Mouse (Mus musculus) thymus, postnatal 4 days (tissue): ENCODE data around the gene Tec.
"Not testable (repeated sequence)": the region's sequence is repeated elsewhere in the genome, so short reads cannot be mapped to it uniquely, and the experiment has no call there.

Experiments used
- DNase-seq: peaks from one replicate; pipeline ENCODE4 v3.0.0; 2021

Tec gene

DNA sequence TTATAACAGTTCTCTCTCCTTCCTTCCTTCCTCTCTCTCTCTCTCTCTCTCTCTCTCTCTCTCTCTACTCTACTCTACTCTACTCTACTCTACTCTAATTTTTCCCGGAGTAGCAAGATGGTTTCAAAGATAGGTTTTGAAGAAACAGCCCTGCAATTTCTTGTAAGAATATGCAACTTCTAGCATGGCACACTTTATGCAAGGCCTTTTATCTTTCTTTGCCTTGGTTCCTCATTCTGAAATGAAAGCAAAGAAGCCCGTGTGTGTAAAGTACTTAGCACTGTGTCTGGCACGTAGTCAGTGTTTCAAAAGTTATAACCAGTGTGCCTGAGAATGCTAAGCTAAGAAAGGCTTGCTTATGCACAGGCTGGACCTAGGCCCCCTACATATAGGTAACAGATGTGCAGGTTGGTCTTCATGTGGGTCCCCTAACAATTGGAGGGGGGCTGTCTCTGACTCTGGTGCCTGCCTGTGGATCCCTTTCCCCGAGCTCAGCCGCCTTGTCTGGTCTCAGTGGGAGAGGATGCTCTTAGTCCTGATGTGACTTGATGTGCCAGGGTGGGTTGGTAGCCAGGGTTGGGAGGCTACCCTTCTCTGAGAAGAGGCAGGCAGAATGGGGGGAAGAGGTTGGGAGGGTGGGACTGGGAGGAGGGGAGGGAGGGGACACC is 49.6 kb downstream of the Tec start:
- DNase-seq: no peak

DNA sequence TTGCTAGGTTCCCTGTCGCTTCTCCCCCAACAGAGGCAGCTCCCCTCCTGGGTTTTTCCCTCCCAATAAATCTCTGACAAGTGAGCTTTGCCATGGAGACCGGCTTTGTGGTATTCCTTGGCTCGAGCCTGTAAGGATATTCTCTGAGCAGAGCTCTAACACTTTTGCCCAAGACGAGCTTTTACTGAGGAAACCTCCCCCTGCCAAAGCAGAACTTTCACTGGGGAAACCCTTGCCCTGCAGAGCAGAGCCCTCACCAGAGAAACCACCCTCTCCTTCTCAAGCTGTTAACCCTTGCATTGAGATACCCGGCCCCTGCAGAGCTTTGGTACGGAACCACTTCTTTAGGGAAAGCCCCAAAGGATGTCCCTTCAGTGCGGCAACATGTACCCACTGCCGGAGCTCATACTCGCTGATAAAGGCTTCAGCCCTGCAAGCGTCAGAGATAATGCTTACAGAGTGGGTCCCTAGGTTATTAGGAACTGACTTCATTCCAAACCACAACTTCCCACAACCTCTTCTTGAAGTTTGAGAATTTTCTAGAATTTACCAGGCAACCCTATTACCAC is 50.7 kb downstream of the Tec start:
- DNase-seq: no peak

DNA sequence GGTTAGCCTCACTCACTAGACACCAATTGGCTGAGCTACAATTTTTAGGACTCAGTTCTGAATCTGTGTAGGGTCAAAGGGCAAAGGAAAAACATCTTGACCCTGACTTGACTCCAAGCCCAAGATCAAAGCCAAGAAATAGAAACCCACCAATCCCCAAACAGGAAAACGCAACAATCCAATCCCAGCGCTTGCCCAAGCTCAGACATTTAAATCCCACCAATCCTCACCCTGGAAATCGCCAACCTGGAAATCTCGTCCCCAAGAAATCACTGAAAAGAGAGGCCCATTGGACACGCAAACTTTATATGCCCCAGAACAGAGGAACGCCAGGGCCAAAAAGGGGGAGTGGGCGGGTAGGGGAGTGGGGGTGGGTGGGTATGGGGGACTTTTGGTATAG is 51.3 kb downstream of the Tec start:
- not testable (repeated sequence) for DNase-seq

DNA sequence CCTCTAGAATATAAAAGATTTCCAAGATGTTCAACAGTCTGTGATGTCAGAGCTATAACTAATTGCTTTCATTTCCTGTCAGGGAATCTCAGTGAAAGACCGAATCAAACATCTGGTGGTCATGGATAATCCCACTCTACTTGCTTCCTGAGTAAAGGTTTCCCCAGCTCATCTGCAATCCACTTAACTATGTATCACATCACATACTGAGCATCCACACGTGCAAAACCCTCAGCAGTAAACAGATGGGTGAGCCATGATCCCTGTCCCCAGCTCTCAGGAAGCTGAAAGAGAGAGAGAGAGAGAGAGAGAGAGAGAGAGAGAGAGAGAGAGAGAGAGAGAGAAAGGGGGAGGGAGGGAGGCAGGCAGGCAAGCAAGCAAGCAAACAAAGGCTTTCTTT is 51.8 kb downstream of the Tec start:
- DNase-seq: no peak

DNA sequence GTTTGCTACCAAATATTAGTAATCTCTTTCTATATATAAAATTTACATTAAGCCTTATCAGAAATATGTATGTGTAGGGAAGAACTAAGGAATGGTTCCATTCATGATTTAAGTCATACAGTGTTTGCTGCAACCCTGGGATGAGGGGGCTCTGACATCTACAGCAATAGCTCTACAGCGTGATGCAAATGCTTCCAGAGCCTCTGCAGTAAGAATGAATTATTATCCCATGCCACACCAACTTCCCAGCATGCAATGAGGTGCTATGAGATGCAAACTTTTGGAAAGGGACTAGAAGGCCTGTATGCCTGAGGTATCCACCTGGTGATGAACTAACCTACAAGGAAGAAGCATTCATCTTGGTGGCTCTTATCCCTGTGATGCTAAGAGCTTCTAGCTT is 52.2 kb downstream of the Tec start:
- no peak for DNase-seq

DNA sequence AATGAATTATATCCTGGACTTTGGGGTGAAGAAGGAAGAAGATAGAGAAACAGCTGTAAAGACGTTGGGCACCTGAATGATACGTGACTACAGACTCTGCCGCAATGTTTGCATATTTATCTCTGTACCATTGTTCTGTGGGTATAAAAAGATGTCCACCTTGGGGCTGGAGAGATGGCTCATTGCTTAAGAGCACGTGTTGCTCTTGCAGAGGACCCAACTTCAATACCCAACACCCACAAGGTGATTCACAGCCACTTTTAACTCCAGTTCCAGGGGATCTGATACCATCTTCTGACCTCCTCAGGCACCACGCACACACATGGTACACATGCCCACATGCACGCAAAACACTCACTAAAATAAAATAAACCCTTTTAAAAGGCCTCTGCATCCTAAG is 52.9 kb downstream of the Tec start:
- no peak for DNase-seq

DNA sequence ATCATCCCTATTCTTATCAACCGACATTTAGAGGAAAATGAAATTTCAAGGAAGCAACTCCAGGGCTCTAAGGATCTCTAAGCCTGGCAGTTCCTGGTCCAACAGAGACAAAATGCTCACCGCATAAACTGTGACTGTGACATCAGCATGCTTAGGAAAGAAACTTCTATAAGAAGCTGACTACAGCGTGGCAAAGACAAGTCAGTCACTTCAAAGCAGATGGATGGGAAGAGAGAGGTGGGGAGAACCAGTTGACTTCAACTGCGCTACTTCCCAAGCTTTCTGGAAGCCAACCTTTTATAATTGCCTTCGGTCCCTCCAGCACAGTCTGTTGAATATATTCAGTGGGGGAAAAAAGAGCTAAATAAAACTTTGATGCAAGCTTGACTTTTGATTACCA is 54.2 kb downstream of the Tec start:
- no peak for DNase-seq

DNA sequence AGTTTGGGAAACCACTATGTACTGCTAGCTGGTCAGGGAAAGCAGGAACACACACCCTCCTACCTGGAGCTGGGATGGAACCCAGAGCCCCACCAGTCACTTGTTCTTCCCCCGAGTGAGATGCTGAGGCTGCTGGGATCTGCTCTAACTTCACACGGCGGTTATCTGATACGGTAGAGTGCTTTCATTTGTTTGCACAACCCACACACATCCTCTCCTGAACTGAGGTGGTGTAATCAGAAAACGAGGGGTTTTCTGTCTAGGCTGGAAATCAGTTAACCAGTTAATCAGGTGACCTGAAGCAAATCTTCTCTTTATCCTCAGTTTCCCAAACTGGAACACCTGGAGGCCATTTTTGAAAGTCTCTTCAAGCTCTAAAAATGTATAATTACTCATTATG is 55.4 kb downstream of the Tec start:
- peak; percentile 33 for DNase-seq

DNA sequence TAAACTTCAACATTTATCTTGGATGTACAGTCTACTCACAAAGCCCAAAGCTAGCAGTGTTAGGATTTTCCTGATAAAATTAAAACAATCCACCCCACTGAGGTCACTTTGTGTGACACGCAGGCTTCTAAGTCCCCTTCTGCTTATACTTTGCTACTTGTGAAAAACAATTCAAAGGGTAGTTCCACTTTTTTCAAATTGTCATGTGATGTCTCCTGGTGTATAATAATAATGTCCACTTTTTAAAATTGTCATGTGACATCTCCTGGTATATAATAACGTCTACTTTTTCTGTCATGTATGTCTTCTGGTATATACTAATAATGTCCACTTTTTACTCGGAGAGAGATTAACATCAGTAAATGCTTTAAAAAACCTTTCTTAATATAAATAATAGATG is 56.0 kb downstream of the Tec start:
- DNase-seq: no peak

DNA sequence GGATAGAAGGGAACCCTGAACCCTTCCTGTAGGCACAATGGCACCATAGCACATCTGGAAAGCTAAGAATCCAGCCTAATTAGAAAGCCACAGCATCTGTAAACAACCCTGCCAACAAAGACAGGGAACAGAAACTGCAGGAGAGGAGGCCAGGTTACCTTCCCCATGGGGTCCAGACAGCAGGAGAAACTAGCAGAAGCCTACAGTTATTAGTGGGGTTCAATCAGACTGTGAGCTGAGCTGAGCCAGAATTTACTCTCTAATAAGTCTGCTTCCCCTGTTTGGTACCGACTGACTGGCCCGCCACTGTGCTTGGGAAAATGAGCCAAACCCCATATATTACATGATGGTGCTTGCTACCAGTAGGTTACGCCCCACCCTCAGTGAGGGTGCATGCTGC is 56.9 kb downstream of the Tec start:
- DNase-seq: no peak

DNA sequence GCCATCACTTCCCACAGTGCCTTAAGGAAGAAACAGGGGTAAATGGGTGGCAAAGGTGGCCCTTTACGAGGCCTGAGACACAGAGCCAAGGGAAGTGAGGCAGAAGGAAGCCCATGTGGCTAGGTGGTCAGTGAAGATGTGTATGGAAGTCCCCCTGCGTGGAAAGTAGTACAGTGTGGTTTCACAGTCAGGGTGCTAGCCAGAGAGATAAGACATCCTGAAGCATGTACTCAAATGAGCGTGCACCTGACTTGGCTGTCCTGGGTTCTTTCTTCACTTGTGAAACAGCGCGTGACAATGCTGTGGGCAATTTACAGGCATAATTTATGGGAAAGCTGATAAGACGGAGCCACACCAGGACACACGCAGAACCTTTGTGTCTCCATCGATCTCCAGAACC is 57.3 kb downstream of the Tec start:
- DNase-seq: no peak

DNA sequence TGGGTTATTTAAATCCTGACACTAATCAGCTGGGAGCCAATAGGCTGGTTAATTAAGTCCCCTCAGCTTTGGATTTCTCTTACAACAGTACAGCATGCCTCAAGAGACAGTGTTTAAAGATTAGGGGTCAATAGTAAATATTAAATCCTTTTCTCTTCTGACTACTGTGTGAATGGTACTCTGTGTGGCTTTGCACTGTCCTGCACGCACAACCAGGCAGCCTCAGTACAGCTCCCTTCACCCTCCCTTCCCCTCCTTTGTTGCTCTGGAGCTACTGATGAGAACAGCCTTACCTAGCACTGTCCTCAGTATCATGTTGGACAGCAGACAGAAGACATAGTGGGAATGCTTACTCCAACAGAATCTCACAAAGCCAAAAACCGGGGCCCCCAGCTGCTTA is 58.8 kb downstream of the Tec start:
- DNase-seq: no peak

DNA sequence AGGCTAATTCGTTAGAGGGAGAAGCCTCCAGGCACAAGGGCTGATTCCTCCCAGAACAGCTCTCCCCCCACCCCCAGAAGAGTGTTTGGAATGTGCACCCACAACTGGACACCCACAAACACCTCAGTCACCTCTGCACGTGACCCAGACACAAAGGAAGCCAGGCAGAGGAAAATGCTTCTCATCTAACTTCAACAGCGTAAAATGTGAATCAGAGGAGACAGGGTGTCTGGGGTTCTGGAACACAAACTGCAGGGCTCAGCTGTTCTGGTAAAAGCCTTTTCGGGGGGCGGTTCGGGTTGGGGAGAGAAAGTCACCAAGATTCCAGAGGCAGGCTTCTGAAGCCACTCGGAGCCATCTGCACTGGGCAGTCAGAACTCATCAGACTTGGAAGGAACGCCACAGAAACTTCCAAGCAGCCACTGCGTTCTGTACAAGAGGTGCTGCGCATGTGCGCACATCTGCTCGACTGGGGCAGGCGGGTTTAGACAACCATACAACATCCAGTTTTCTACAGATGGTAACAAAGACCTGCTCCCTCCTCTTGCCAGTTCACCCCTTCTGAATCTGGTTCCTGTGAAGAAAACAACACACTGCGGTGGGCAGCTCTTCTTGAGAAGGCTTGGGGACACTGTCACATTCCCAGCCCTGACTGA is 59.7 kb downstream of the Tec start:
- peak; percentile 49 for DNase-seq

DNA sequence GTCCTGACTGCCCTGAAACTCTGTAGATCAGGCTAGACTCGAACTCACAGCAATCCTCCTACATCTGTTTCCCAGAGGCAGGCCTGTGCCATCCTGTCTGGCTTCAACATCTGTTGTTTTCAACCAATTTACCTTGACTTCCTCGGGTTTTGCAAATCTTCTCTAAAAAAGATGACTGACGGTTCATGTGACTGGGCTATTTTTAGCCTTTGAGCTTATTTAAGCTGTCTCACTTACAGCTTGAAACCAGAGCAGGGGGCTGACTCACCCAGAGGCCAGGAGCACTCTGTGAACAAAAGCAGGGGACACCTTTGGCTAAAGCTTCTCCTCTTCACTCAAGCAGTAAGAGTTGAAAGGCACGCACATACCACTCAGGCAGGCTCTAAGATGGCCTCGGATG is 65.4 kb downstream of the Tec start:
- no peak for DNase-seq

DNA sequence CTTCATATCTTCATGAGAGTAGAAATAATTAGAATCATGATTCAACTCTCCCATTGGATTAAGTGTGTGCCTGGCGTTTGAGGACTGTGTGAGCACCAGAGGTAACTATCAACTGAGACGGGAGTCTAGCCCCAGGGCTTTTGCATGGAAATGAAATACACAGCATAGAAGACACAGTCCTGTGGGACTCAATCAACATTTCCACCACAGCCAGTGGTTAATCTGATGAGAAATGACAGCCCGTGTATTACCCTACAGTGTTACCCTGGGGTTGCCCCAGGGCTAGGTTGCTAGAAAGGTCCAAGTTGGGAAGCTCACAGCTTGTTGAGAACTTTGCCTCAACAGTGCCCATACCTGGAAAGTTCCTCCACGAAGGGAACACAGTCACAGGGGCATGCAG is 69.7 kb downstream of the Tec start:
- no peak for DNase-seq

DNA sequence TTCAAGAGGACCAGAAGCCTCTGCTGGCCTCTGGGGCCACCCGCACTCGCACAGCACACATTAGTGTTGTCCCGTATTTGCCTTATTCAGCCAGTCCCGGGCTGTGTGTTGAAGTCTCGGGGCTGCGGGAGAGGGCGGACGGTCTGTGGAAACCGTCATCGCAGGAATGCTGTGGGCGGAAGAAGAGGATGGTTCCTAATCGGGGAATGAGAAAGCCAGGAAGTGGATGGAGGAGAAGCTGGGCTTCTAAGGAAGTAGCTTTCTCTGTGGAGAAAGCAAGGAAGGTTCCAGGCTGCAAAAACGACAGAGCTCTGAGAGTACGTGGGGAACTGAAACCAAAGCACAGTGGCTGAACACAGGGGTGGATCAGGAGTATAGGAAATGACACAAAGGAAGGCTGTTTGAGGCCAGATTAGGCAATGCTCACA is 72.1 kb downstream of the Tec start:
- DNase-seq: no peak

DNA sequence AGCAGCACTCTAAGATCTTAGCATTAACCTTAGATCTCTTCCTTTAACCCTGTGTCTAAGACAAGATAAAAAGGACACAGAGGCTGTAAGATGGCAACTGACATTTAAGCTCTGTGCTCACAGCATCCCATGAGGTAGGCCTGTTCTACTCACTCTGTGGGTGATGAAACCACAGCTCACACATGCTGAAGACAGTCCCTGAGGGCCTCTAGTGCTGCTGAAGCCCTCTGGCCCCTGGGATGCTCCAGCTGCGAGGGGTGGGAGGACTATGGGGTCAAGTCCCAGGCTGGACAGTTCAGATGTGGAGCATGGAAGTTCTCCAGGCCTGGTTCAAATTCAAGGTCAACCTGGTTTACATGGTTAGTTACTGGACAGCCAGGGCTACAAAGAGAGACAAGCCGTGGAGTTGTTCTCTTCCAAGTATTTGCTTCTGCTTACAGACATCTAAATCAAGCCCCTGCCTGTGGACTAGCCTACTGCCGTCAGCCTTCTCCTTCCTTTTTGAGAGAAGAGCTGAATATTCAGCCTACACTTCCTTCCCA is 74.9 kb downstream of the Tec start:
- DNase-seq: peak; percentile 23

DNA sequence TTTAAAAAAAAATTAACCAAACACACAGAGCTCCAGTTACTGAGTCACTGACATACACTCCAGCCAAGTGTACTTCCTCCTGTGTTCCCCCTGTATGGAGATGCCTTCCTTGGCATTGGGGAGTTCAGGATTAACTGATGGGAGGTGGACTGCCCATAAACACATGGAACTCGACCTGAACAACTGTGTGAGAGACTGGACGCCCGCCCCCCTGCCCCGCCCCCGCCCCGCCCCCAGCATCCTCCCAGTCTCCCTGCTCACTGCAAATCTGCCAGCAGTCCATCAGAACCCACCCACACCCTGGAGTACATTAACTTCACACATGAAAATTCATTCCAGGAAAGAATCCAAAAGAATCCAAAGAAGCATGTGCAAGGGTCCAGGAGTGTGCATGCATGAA is 76.5 kb downstream of the Tec start:
- no peak for DNase-seq

DNA sequence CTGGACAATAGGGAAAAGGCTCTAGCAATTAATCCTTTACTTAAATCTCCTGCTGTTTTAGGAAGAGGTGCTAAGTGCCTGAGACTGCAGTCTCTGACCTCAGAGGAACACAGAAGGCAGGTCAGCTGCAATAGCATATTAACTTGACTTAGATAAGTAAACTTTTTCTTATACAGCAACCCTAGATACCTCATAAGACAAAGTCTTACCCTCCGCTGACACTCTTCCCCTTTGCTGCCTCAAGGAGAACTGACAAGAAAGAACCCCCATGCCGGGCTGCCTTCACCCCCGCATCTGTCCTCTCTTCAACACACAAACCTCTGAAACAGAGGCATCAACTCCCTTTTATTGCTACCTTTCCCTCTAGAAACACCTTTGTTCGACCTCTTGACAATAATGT is 76.9 kb downstream of the Tec start:
- no peak for DNase-seq

DNA sequence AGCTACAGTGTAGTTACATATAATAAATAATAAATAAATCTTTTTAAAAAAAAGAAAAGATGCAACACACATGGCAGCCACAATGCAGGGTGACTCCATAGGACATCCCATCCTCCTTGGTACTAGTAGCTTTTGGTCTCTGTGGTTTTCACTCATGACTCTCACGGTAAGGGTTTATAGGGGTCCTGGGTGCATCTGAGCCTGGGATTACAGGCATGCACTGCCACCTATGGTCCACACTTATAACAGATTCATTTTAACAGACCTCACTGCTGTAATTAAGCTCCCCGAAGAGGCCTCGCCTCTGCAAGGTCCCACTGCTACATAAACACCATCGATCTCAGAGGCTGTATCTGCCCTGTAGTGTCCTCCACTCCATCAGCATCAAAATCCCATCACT is 82.8 kb downstream of the Tec start:
- DNase-seq: peak; percentile 39

DNA sequence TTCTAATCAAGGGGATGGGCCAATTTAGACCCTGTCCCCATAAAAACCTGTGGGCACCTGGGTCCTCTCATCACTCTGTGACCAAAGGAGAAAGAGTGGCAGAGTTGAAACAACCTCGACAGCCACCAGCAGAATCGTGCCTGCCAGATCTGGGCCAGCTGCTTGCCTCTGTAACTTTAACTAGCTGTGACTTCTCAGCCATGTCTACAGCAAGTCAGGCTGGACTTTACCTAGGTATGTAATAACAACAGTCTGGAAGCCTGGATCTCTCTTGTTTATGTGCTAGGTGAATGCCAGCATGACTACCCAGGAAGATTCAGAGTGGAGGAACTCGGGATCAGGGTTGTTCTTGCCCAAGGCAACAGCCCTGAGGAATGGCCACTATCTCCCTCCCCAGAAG is 83.6 kb downstream of the Tec start:
- DNase-seq: no peak

DNA sequence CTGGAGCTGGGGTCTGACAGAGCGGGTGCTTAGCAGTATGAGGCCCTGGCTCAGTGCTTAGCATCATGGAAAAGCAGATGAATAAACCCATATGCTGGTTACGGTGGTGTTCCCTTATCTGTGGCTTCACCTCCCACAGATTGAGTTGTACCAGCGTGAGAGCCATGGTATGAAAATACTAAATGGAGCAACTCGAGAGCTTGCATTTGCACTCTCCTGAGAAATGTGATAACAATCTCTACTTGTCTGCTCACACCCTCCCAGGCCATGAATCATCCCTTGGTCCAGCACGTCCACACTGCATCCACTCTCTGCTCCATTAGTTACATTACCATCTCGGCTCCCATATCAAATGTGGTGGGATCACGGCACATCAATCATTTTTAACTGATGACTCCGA is 84.3 kb downstream of the Tec start:
- no peak for DNase-seq

DNA sequence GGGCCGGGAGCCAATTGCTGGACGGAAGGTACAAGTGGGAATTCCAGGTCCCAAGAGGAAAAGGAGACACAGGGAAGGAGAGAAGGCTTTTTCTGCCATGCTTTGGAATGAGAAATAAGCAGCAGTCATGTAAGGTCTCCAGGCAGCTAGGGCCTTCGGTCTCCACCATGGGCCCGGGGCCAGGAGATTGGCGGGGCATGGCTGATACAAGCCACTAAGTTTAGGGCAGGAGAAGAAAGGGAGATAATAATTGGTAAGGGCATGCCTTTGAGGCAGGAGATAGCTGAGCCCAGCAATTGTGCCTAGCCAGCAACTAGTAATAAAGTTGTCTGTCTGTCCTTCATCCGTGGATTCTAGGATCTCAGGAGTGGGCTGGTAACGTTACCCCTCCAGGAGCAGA is 85.2 kb downstream of the Tec start:
- no peak for DNase-seq

DNA sequence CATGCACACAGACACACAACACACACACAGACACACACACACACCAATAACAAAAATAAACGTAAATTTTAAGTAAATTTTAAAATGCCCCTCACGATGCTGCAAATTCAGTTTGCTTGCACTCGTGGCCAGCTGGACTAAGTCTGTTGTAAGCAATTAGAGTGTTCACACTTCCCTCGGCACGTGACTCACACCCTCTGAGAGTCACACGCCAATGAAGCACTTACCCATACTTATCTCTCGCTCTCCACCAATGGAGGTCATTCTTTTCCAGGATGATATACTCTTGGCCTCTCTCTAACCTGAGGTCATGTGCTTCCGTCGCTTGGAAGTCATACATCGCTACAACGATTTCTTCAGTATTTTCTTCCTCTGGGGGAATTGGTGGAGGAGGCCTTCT is 86.5 kb downstream of the Tec start:
- no peak for DNase-seq

DNA sequence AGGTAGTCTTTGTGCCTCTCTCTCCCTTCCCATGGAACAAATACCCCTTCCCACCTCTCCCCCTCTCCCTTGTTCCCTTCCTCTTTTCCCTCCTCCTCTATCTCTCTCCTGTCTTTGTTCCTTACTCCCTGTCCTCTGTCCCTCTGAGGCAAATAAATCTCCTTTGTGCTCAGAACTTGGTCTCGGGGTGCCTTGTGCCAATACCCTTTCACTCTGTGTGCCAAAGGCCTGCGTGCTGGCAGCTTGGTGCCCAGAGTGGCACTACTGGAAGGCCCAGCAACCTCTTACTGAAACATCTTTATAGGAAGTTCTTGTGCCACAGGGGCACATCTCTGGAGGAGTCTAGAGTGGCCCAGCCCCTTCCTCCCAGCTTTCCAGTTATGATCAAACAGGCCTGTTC is 91.7 kb downstream of the Tec start:
- DNase-seq: no peak
